Mouse (Mus musculus) heart, embryonic 11.5 days (tissue): ENCODE data around the gene Tent4b. TPM values are rescaled to one million over a fixed set of nuclear protein-coding genes. Genes with fewer than 3 reads are reported as not detected.

Experiments used
- ATAC-seq: fragments of 200-750 bp; cut with Nextera tagmentation; replicated peaks from 2 replicates; pipeline ENCODE4 v1.8.0; 2017; ENCODE audit warnings: moderate library complexity; ENCODE audit not compliant: insufficient number of reproducible peaks, low FRiP score, low TSS enrichment
- H3K27ac ChIP-seq: fragments of 300-500 bp; sonication (generic); 2 replicates; pipeline ENCODE4 v1.5.1; 2014; ENCODE audit warnings: mild to moderate bottlenecking, low read depth, low read length
- H3K27me3 ChIP-seq: fragments of 300-500 bp; sonication (generic); 2 replicates; pipeline ENCODE4 v1.6.1; 2014; ENCODE audit warnings: mild to moderate bottlenecking, low read length, mixed read lengths; ENCODE audit not compliant: control insufficient read depth, insufficient read depth
- H3K36me3 ChIP-seq: fragments of 300-500 bp; sonication (generic); 2 replicates; pipeline ENCODE4 v1.6.1; 2014; ENCODE audit warnings: mild to moderate bottlenecking, low read length, moderate library complexity, mixed read lengths; ENCODE audit not compliant: control insufficient read depth, insufficient read depth
- H3K4me1 ChIP-seq: fragments of 300-500 bp; sonication (generic); 2 replicates; pipeline ENCODE4 v1.6.1; 2014; ENCODE audit warnings: low read length; ENCODE audit not compliant: control insufficient read depth, insufficient read depth
- H3K4me2 ChIP-seq: fragments of 300-500 bp; sonication (generic); 2 replicates; pipeline ENCODE4 v1.6.1; 2014; ENCODE audit warnings: mild to moderate bottlenecking, moderate library complexity
- H3K4me3 ChIP-seq: fragments of 300-500 bp; sonication (generic); 2 replicates; pipeline ENCODE4 v1.5.1; 2014; ENCODE audit warnings: low read depth, low read length
- H3K9ac ChIP-seq: fragments of 300-500 bp; sonication (generic); 2 replicates; pipeline ENCODE4 v1.6.1; 2014; ENCODE audit warnings: mild to moderate bottlenecking, low read depth, low read length, moderate library complexity
- H3K9me3 ChIP-seq: fragments of 300-500 bp; sonication (generic); replicated peaks from 2 replicates; pipeline ENCODE4 v1.6.1; 2016; ENCODE audit warnings: low read length; ENCODE audit not compliant: control insufficient read depth
- WGBS: fragments of 180-500 bp; shearing (Covaris S2); extraction: QIAGEN DNeasy Blood & Tissue Kit; methylation state at CpG from one replicate; pipeline ENCODE4 v1.1.7; 2014; ENCODE audit not compliant: insufficient replicate concordance; 5-methylcytosine and 5-hydroxymethylcytosine counted together
- polyA plus RNA-seq: library from polyadenylated mRNA; unstranded; fragments of >200 nt; fragmentation: Nextera tagmentation; extraction: Ambion mirVana; gene quantifications from 2 replicates; pipeline ENCODE4 v1.2.1, GENCODE M21; 2014

Gene Tent4b
- polyA plus RNA-seq, 1 experiment from 2014 or later: 9.7 TPM

DNA sequence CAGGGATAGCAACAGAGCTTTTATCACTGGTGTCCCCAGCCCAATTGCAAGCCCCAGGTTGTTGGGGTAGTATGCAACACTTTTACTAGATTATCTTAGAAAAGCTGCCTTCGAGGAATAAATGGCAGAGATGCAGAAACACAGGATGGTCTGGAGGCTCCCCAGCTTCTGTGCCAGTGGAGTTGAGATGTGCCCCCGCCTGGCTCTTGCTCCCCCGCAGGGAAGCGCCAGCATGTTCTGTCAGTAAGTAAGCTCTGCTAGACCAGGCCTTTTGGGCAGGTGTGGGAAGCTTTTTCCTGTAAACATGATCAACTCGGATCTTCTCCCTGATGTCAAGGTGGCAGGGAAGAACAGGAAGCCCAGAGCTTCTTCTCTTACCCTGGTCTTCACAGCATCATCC is 40.3 kb downstream of the Tent4b start:
- Histone ChIP-seq H3K27me3 (no peaks in the 10 kb centered on the region), H3K9me3 (no peaks in the 10 kb centered on the region), H3K9ac (no peak overlapping the region), H3K27ac (no peak overlapping the region), H3K4me1 (no peaks in the 10 kb centered on the region; the same call in 1 of the 2 replicates), H3K36me3 (no peaks in the 10 kb centered on the region), H3K4me2 (no peak overlapping the region), H3K4me3 (no peak overlapping the region)
- no peak for ATAC-seq
- WGBS: 85% methylated on average over 5 of the region's 5 CpGs

DNA sequence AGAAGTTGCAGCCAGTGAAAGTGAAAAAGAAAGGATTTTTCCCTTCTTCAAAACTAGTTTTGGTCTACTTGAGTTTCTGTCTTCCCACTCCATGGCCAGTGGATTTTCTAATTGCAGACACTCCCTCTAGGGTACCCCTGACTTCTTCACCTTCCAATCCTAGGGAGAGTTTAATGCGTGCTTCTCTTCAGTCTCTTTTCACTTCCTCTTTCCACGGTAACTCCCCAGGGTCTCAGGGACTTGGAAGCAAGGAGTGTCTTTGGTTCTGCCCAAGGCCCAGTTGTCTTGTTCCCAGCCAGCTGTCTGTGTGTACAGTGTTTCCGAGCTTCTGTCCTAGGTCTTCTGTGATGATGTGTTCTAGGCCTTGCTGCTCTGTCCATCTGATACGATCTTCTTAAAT is 42.9 kb downstream of the Tent4b start:
- Histone ChIP-seq H3K4me2 (no peak overlapping the region), H3K4me1 (no peaks in the 10 kb centered on the region; the same call in 1 of the 2 replicates), H3K4me3 (no peak overlapping the region), H3K27me3 (no peaks in the 10 kb centered on the region), H3K36me3 (no peaks in the 10 kb centered on the region; the same call in 1 of the 2 replicates), H3K9ac (no peak overlapping the region), H3K27ac (no peak overlapping the region), H3K9me3 (no peaks in the 10 kb centered on the region)
- 82% methylated on average over 4 of the region's 4 CpGs for WGBS
- ATAC-seq: no peak

DNA sequence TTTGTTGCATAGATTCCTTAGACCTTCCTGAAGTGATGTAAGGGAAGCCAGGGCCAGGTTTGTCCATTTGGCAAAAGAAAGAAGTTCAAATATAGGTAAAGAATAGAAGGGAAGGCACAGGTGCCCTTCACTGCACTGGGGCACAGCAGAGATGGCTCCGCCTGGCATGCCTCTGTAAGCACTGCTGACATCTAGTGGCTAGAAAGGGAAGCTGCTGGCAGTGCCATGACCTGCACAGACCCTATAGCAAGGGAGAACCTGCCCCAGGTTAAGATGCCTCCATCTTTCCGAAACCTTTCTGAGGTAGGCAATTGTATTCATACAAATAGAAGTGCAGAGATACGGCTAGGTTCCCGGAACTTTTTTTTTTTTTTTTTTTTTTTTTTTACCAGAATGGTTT is 45.3 kb downstream of the Tent4b start:
- no peak overlapping the region for H3K4me2 ChIP-seq
- H3K9me3 ChIP-seq: no peaks in the 10 kb centered on the region
- H3K9ac ChIP-seq: no peak overlapping the region
- H3K27ac ChIP-seq: no peak overlapping the region
- peaks cover 4% of the 10 kb centered on the region for H3K36me3 ChIP-seq
- ATAC-seq: no peak
- 79% methylated on average over 4 of the region's 4 CpGs for WGBS
- H3K27me3 ChIP-seq: no peaks in the 10 kb centered on the region
- no peaks in the 10 kb centered on the region; the same call in 1 of the 2 replicates for H3K4me1 ChIP-seq
- H3K4me3 ChIP-seq: no peak overlapping the region

DNA sequence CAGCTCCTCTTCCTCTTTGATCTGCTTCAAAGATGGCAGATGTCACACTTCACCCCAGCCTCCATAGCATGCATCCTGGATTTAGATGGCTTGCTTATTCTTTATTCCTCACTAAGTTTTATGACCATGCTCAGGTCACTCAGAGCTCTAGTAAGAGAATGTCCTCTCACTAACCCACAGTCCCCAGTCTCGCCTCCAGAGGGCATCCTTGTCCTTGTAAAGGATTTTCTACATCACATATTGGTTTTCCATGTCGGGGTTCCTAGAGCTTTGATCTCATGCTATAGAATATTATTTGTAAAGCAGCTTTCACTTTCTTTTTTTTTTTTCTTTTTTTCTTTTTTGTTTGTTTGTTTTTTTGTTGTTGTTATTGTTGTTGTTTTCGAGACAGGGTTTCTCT is 53.8 kb downstream of the Tent4b start:
- no peak overlapping the region for H3K4me3 ChIP-seq
- no peak overlapping the region for H3K9ac ChIP-seq
- H3K4me1 ChIP-seq: no peaks in the 10 kb centered on the region
- H3K9me3 ChIP-seq: no peaks in the 10 kb centered on the region
- H3K4me2 ChIP-seq: no peak overlapping the region
- no peak for ATAC-seq
- WGBS: 81% methylated on average over 3 of the region's 3 CpGs
- H3K36me3 ChIP-seq: peaks cover 22% of the 10 kb centered on the region
- H3K27me3 ChIP-seq: no peaks in the 10 kb centered on the region
- no peak overlapping the region for H3K27ac ChIP-seq

DNA sequence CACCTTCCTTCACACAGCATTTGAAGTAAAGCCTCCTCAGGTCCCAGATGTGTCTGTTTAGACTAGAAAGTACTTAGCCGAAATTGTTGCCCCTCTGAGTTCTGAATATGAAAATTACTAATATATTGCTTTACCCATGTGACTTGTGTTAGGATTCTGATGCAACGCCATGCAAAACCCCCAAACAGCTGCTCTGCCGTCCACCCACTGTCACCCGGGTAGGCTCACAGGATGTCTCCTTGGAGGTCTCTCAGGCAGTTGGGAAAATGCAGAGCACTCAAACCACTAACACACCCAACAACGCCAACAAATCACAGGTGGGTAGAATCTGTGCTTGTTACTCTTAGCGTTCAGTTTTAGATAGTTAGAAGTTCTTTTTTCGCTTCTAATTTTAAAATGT is 55.9 kb downstream of the Tent4b start:
- no peak overlapping the region for H3K4me3 ChIP-seq
- H3K4me1 ChIP-seq: no peaks in the 10 kb centered on the region
- WGBS: 84% methylated on average over 7 of the region's 7 CpGs
- H3K27ac ChIP-seq: no peak overlapping the region
- H3K9ac ChIP-seq: no peak overlapping the region
- no peak for ATAC-seq
- no peaks in the 10 kb centered on the region for H3K27me3 ChIP-seq
- peaks cover 19% of the 10 kb centered on the region for H3K36me3 ChIP-seq
- H3K4me2 ChIP-seq: no peak overlapping the region
- no peaks in the 10 kb centered on the region for H3K9me3 ChIP-seq

DNA sequence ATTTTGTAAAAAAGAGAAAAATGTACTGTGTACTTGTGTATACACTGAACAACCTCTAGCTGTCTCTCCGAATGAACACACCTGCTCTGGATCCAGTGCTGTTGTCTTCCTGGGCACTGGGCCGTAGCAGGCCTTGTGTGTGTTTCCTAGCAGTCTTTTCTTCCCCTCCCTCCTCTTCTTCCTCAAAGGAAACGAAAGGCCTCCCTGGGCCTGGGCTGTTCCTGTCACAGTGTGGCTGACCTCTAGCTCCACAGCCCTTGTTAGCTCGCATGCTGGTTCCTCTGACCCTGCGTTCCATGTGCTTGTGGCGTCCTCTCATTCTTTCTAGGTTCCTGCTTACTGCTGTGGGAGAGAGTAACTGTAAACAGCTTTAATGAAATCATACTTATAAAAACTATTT is 59.0 kb downstream of the Tent4b start:
- Histone ChIP-seq H3K4me3 (no peak overlapping the region), H3K4me2 (no peak overlapping the region), H3K27ac (no peak overlapping the region), H3K4me1 (0 out of 2 replicates have a peak, but pooled peaks cover 2% of the 10 kb centered on the region), H3K9me3 (no peaks in the 10 kb centered on the region), H3K36me3 (peaks cover 8% of the 10 kb centered on the region; the same call in 1 of the 2 replicates), H3K27me3 (no peaks in the 10 kb centered on the region), H3K9ac (no peak overlapping the region)
- 59% methylated on average over 6 of the region's 6 CpGs for WGBS
- no peak for ATAC-seq

DNA sequence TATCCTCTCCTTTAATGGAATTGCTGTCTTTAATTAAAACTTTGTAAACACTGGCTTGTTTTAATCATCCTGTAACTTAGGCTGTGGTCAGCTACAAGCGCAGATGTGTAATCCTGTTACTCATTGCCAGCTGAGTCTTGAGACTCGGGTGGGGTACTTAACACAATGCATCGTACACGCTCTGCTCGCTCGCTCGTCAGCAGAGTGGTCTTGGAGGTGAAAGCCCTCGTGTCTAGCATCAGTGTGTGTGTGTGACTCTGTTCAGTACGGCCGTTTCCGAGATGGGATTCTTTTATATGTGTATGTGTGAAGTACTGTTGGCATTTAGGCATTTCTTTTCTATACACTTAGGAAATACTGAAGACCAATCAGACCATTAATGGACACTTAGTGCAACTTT is 59.5 kb downstream of the Tent4b start:
- no peaks in the 10 kb centered on the region for H3K27me3 ChIP-seq
- H3K36me3 ChIP-seq: peaks cover 8% of the 10 kb centered on the region; the same call in 1 of the 2 replicates
- no peaks in the 10 kb centered on the region for H3K9me3 ChIP-seq
- 0 out of 2 replicates have a peak, but pooled peaks cover 2% of the 10 kb centered on the region for H3K4me1 ChIP-seq
- 85% methylated on average over 11 of the region's 11 CpGs for WGBS
- no peak overlapping the region for H3K27ac ChIP-seq
- no peak for ATAC-seq
- H3K4me2 ChIP-seq: no peak overlapping the region
- no peak overlapping the region for H3K9ac ChIP-seq
- H3K4me3 ChIP-seq: no peak overlapping the region

DNA sequence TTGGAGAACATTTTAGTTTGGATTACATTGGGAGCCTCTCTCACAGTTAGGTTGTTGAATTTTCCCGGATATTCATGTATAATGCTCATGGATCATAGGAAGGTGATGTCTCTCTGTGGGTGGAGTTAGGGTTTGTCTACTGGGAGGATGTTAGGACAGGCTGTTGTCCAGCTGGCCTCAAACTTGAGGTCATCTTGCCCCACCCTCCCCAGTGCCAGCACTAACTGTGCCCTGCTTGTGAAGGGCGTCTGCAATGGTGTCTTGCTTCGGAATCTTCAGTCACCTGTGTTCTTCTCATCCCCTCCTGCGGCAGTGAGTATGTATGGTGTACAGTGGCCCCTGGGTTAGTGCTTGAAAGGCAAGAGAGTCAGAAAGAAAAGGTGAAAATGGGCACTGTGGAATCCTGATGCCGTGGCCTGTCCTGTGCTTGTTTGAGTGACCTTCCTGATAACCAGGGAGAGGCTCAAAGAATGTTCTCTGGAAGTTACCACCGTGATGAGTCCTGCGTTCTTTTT is 61.5 kb downstream of the Tent4b start:
- WGBS: 70% methylated on average over 7 of the region's 7 CpGs
- H3K4me3 ChIP-seq: no peak overlapping the region
- no peak for ATAC-seq
- 0 out of 2 replicates have a peak, but pooled peaks cover 2% of the 10 kb centered on the region for H3K4me1 ChIP-seq
- 0 out of 2 replicates have a peak, but pooled peaks cover 8% of the 10 kb centered on the region for H3K36me3 ChIP-seq
- H3K4me2 ChIP-seq: no peak overlapping the region
- no peak overlapping the region for H3K27ac ChIP-seq
- no peaks in the 10 kb centered on the region for H3K27me3 ChIP-seq
- no peaks in the 10 kb centered on the region for H3K9me3 ChIP-seq
- H3K9ac ChIP-seq: no peak overlapping the region
